ENCODE assay signal across 22 mouse cellular contexts in the genomic region with DNA sequence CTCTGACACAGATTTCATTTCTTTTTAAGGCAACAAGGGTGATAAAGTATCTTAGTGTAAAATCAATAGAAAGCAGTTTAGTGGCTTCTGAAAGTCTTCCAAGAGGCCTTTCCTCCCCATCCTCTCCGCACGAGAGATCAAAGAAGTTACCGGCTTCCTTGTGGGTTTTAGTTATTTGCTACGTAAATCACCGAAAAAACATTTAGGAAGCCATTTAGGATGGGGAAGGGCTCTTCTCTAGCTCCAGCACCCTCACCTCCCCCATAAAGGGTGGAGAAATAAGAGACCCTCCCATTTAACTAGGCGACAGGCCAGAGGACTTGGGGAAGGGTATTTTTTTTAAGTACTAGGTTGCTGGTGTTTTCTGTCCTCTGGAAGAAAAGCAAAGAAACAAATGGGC.
"Had no signal": no experiment of that assay in that cellular context is flagged by ENCODE, and none has a peak within 500 bp of the region (broad histone marks: within the 10 kb centered on the region; RNA-seq: fewer than 3 reads in every experiment).

No protein-coding gene starts in this region.

- H3K27me3 ChIP-seq: intestine, embryonic 15.5 days; limb, embryonic 12.5 days; liver, embryonic 13.5 days; midbrain, embryonic 12.5 days; midbrain, embryonic 15.5 days; neural tube, embryonic 13.5 days had no signal

- H3K4me2 ChIP-seq: intestine, embryonic 15.5 days; limb, embryonic 12.5 days; liver, embryonic 13.5 days; midbrain, embryonic 12.5 days; midbrain, embryonic 15.5 days; neural tube, embryonic 13.5 days had no signal

- H3K9ac ChIP-seq: intestine, embryonic 15.5 days; limb, embryonic 12.5 days; liver, embryonic 13.5 days; midbrain, embryonic 12.5 days; midbrain, embryonic 15.5 days; neural tube, embryonic 13.5 days had no signal

- H3K4me1 ChIP-seq: intestine, embryonic 15.5 days; limb, embryonic 12.5 days; liver, embryonic 13.5 days; midbrain, embryonic 12.5 days; midbrain, embryonic 15.5 days; neural tube, embryonic 13.5 days had no signal

- H3K27ac ChIP-seq: intestine, embryonic 15.5 days; layer of hippocampus, adult 2 months; limb, embryonic 12.5 days; liver, embryonic 13.5 days; midbrain, embryonic 12.5 days; midbrain, embryonic 15.5 days; neural tube, embryonic 13.5 days; stomach, postnatal 0 days had no signal

- H3K9me3 ChIP-seq: intestine, embryonic 15.5 days; limb, embryonic 12.5 days; midbrain, embryonic 12.5 days; midbrain, embryonic 15.5 days; neural tube, embryonic 13.5 days had no signal

- DNase-seq: kidney, adult 18-20 months; kidney, postnatal 14 days; layer of hippocampus, adult 9-11 months; liver, embryonic 13.5 days; lung, adult 2 months; lung, postnatal 14 days; lung, postnatal 4 days; right cerebral cortex, adult 18-20 months; right cerebral cortex, postnatal 14 days; right cerebral cortex, postnatal 4 days; thymus, adult 2 months; thymus, postnatal 14 days; thymus, postnatal 4 days had no signal

- ATAC-seq: hindbrain, embryonic 16.5 days; intestine, embryonic 15.5 days; midbrain, embryonic 15.5 days had no signal

- H3K4me3 ChIP-seq: intestine, embryonic 15.5 days; layer of hippocampus, adult 2 months; limb, embryonic 12.5 days; liver, embryonic 13.5 days; midbrain, embryonic 12.5 days; midbrain, embryonic 15.5 days; myocyte; neural tube, embryonic 13.5 days had no signal

- H3K36me3 ChIP-seq: intestine, embryonic 15.5 days; limb, embryonic 12.5 days; liver, embryonic 13.5 days; midbrain, embryonic 12.5 days; midbrain, embryonic 15.5 days; neural tube, embryonic 13.5 days had no signal
